Mouse (Mus musculus) hindbrain, embryonic 16.5 days (tissue): ENCODE measurements around the gene Wnt5a. TPM values are rescaled to one million over a fixed set of nuclear protein-coding genes. Genes with fewer than 3 reads are reported as not detected.
A peak's percentile ranks its signal among the peaks of the same experiment; 100 is the strongest.

Experiments used
- ATAC-seq: fragments of 200-750 bp; cut with Nextera tagmentation; 2 replicates; pipeline ENCODE4 v1.8.0; 2017; ENCODE audit warnings: moderate TSS enrichment, moderate library complexity
- H3K27ac ChIP-seq: fragments of 300-500 bp; sonication (generic); 2 replicates; pipeline ENCODE4 v1.5.1; 2014; ENCODE audit warnings: low read depth, mild to moderate bottlenecking, control low read depth, low read length, moderate library complexity
- H3K27me3 ChIP-seq: fragments of 300-500 bp; sonication (generic); replicated peaks from 2 replicates; pipeline ENCODE4 v1.6.1; 2014; ENCODE audit warnings: low read length; ENCODE audit not compliant: control insufficient read depth, insufficient read depth
- H3K36me3 ChIP-seq: fragments of 300-500 bp; sonication (generic); 2 replicates; pipeline ENCODE4 v1.6.1; 2014; ENCODE audit warnings: mild to moderate bottlenecking, low read length, moderate library complexity, mixed read lengths; ENCODE audit not compliant: control insufficient read depth, insufficient read depth
- H3K4me1 ChIP-seq: fragments of 300-500 bp; sonication (generic); 2 replicates; pipeline ENCODE4 v1.6.1; 2014; ENCODE audit warnings: low read depth, low read length; ENCODE audit not compliant: control insufficient read depth, insufficient read depth
- H3K4me2 ChIP-seq: fragments of 300-500 bp; sonication (generic); 2 replicates; pipeline ENCODE4 v1.6.1; 2014; ENCODE audit warnings: mild to moderate bottlenecking, low read length, control low read depth, moderate library complexity
- H3K4me3 ChIP-seq: fragments of 300-500 bp; sonication (generic); 2 replicates; pipeline ENCODE4 v1.5.1; 2014; ENCODE audit warnings: mild to moderate bottlenecking, low read length, control low read depth, moderate library complexity
- H3K9ac ChIP-seq: fragments of 300-500 bp; sonication (generic); 2 replicates; pipeline ENCODE4 v1.6.1; 2014; ENCODE audit warnings: low read depth, mild to moderate bottlenecking, control low read depth, low read length, moderate library complexity
- H3K9me3 ChIP-seq: fragments of 300-500 bp; sonication (generic); 2 replicates; pipeline ENCODE4 v1.6.1; 2014; ENCODE audit warnings: mild to moderate bottlenecking, low read length, moderate library complexity; ENCODE audit not compliant: control insufficient read depth
- WGBS: fragments of 180-500 bp; shearing (Covaris S2); extraction: QIAGEN DNeasy Blood & Tissue Kit; methylation state at CpG from one replicate; pipeline ENCODE4 v1.1.7; 2014; 5-methylcytosine and 5-hydroxymethylcytosine counted together
- polyA plus RNA-seq: library from polyadenylated mRNA; unstranded; fragments of >200 nt; fragmentation: Nextera tagmentation; extraction: Ambion mirVana; gene quantifications from 2 replicates; pipeline ENCODE4 v1.2.1, GENCODE M21; 2015

Wnt5a gene
- polyA plus RNA-seq, 1 experiment from 2014 or later, result 17.8 TPM

DNA sequence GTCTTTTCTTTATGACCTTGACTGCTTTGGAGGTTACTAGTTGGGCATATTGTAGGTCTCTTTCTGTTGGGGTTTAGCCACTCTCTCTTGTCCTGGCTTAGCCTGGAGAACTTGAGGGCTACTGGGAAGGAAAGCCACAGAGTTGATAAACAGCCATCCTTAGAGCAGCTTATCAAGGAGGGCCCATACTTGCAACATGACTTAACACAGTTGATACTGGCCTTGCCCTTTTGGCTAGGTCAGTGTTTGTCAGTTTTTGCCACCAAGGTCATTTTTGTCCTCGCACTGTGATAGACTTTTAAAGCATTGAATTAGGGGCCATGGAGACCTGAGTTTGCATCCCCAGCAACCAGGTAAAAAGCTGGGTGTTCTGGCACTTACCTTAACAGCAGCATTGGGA is 23.7 kb upstream of the Wnt5a start:
- H3K27me3 ChIP-seq, result no peaks in the 10 kb centered on the region
- no peak overlapping the region for H3K9ac ChIP-seq
- ATAC-seq, result no peak
- H3K4me1 ChIP-seq, result peaks cover under 1% of the 10 kb centered on the region; the same call in 1 of the 2 replicates
- H3K36me3 ChIP-seq, result no peaks in the 10 kb centered on the region
- H3K4me3 ChIP-seq, result no peak overlapping the region
- H3K9me3 ChIP-seq, result no peaks in the 10 kb centered on the region
- 78% methylated on average over 1 of the region's 1 CpGs for WGBS
- H3K4me2 ChIP-seq, result no peak overlapping the region
- H3K27ac ChIP-seq, result no peak overlapping the region

DNA sequence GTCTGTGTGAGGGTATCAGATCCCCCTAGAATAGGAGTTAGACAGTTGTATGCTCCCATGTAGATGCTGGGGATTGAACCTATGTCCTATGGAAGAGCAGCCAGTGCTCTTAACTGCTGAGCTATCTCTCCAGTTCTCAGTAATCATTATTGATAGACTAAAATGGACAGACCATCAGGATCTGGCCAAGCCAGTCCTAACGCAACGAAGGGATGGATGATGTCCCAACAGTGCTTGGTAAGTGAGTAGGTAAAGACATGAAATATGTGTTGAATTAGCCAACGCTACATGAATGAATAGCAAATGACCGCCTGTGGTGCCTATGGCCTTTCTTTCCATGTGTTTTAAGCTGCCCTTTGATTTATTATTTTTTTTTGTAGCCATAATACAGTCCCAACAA is 10.7 kb upstream of the Wnt5a start:
- H3K9me3 ChIP-seq, result no peaks in the 10 kb centered on the region
- no peak overlapping the region for H3K27ac ChIP-seq
- no peak overlapping the region for H3K4me3 ChIP-seq
- 87% methylated on average over 4 of the region's 4 CpGs for WGBS
- no peaks in the 10 kb centered on the region for H3K36me3 ChIP-seq
- H3K27me3 ChIP-seq, result no peaks in the 10 kb centered on the region
- no peaks in the 10 kb centered on the region for H3K4me1 ChIP-seq
- ATAC-seq, result no peak
- no peak overlapping the region for H3K4me2 ChIP-seq
- no peak overlapping the region for H3K9ac ChIP-seq

- ATAC-seq, result no peak
- Histone ChIP-seq H3K27ac (no peak overlapping the region), H3K4me3 (no peak overlapping the region), H3K9ac (no peak overlapping the region), H3K36me3 (no peaks in the 10 kb centered on the region), H3K9me3 (no peaks in the 10 kb centered on the region), H3K4me1 (no peaks in the 10 kb centered on the region), H3K4me2 (no peak overlapping the region), H3K27me3 (no peaks in the 10 kb centered on the region)
- 90% methylated on average over 5 of the region's 5 CpGs for WGBS
These were observed 10.3 kb upstream of the Wnt5a start for GRCm38 (mm10) chr14:28494273-28494672.

DNA sequence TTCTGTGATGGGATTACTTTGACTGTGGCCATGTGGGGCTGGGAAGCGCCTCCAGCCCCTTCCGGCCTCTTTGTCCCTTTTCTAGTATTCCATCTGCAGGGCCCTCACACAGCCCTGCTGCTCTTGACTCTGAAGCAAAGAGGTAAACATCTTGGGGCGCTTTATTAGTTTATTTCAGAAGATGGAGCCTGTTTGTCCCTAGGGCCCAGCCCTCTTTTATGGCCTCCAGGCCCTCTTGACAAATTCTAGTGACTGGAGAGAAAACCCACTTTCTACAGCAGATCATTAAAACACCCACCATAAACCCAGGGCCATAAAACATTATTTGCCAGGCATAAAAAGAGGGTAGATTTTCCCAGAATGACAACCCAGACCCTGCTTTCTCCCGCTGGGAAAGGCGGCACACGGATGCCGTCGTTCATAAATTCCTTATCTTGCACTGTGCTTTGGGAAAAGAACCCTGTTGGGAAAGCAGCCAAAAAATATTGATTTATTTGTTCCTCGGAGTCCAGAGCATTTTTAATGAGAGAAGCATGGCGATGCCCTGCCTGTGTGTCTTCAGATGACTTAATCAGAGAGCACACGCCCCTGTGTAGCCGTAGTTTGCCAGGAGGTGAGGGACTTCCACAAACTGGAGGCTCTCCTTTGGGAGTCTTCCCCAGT is 3.2 kb upstream of the Wnt5a start:
- Histone ChIP-seq H3K27ac (no peak overlapping the region), H3K9me3 (no peaks in the 10 kb centered on the region), H3K36me3 (no peaks in the 10 kb centered on the region), H3K27me3 (no peaks in the 10 kb centered on the region; the same call in 1 of the 2 replicates), H3K9ac (no peak overlapping the region), H3K4me1 (peaks cover 8% of the 10 kb centered on the region), H3K4me2 (no peak overlapping the region), H3K4me3 (no peak overlapping the region)
- WGBS, result 49% methylated on average over 12 of the region's 12 CpGs
- no peak for ATAC-seq

- no peak overlapping the region for H3K4me2 ChIP-seq
- ATAC-seq, result no peak
- H3K4me1 ChIP-seq, result peaks cover 15% of the 10 kb centered on the region
- no peaks in the 10 kb centered on the region; the same call in 1 of the 2 replicates for H3K27me3 ChIP-seq
- no peaks in the 10 kb centered on the region for H3K36me3 ChIP-seq
- 83% methylated on average over 2 of the region's 2 CpGs for WGBS
- H3K9ac ChIP-seq, result no peak overlapping the region
- H3K27ac ChIP-seq, result no peak overlapping the region
- no peak overlapping the region for H3K4me3 ChIP-seq
- H3K9me3 ChIP-seq, result no peaks in the 10 kb centered on the region
These were observed 1.3 kb upstream of the Wnt5a start for GRCm38 (mm10) chr14:28503276-28503675.

DNA sequence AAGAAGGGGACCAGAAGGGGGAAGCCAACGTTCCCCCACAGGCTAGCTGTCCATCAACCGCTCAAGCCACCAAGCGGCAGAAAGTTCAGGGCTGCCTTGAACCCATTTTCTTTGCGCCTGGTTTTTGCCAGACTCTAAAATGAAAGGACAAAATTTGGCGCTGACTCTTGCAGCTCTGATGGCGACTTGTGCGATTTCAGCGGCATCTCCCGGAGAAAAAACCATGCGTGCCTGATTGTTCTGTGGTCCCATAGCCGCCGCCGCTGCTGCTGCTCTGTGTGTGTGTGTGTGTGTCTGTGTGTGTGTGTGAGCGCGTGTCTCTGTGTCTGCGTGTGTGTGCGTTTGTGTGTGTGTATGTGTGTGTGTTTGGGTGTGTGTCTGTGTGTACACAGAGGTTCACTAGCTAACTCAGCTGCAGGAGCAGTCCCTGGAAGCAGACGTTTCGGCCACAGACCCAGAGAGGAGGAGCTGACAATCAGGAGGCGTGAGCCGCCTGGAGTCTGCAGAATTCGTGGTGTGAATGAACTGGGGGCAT is 568 bp downstream of the Wnt5a start:
- Histone ChIP-seq H3K27ac (peak overlapping the region; percentile 82), H3K9me3 (no peaks in the 10 kb centered on the region), H3K9ac (peak overlapping the region; percentile 77), H3K36me3 (no peaks in the 10 kb centered on the region), H3K4me2 (peak overlapping the region; percentile 69), H3K27me3 (no peaks in the 10 kb centered on the region; the same call in 1 of the 2 replicates), H3K4me1 (peaks cover 28% of the 10 kb centered on the region), H3K4me3 (peak overlapping the region; percentile 51)
- peak; percentile 66 for ATAC-seq
- WGBS, result under 1% methylated on average over 22 of the region's 22 CpGs

DNA sequence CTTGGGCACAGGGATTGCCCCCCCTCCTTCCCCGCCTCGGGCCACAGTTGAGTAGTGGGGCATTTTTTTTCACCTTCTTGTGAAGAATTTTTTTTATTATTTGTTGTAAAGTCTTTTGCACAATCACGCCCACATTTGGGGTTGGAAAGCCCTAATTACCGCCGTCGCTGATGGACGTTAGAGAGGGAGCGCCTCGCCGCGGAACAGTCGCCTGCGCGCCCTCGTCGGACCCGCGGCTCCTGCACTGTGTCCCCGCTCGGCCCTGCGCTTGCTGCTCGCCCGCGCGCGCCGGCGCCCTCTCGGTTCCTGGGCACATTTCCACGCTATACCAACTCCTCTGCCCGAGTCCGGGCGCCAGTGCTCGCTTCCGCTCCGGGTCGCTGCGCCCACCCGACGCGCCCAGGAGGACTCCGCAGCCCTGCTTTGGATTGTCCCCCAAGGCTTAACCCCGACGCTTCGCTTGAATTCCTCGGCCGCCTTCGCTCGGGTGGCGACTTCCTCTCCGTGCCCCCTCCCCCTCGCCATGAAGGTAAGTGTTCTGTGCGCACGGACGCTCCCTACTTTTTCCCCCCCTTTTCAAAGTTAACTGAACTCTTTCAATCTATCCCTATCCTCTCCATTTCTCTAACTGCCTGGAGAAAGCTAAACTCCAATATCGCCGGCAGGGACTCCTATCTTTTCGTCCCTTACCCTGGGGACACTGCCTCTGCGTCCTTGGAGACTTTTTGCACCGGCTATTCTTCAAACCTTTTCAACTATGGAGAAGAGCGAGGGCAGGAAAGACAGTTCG is 1.2 kb downstream of the Wnt5a start:
- H3K9ac ChIP-seq, result peak overlapping the region; percentile 77
- H3K27me3 ChIP-seq, result no peaks in the 10 kb centered on the region; the same call in 1 of the 2 replicates
- H3K4me1 ChIP-seq, result peaks cover 31% of the 10 kb centered on the region
- peak overlapping the region; percentile 69 for H3K4me2 ChIP-seq
- under 1% methylated on average over 62 of the region's 62 CpGs for WGBS
- H3K9me3 ChIP-seq, result no peaks in the 10 kb centered on the region
- ATAC-seq, result peak; percentile 49
- H3K27ac ChIP-seq, result peak overlapping the region; percentile 82
- no peaks in the 10 kb centered on the region for H3K36me3 ChIP-seq
- peak overlapping the region; percentile 51 for H3K4me3 ChIP-seq

DNA sequence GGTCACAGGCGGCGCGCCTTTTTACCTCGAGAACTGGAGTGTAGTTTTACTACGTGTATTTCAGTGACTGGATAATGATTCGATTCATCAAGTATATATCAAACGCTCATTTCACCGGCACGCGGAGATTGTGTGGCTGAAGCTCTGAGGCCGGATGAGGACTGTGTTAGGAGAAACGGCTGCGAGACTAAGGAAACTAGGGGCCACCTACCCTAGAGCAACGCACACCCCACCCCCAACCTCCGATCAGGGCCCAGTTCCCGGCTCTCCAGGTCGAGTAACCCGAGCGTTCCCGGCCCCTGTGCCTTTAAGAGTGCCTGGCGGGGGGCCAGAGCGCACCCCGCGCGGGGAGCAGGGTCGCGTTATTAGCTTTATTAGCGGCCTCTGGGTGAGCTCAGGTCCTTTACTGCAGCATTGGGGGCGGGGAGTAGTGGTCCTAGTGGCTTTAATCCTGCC is 1.9 kb downstream of the Wnt5a start:
- under 1% methylated on average over 29 of the region's 29 CpGs for WGBS
- H3K4me2 ChIP-seq, result peak overlapping the region; percentile 69
- H3K9me3 ChIP-seq, result no peaks in the 10 kb centered on the region
- H3K4me1 ChIP-seq, result peaks cover 34% of the 10 kb centered on the region
- H3K27me3 ChIP-seq, result no peaks in the 10 kb centered on the region; the same call in 1 of the 2 replicates
- peak overlapping the region; percentile 82 for H3K27ac ChIP-seq
- peak overlapping the region; percentile 51 for H3K4me3 ChIP-seq
- H3K36me3 ChIP-seq, result no peaks in the 10 kb centered on the region
- H3K9ac ChIP-seq, result peak overlapping the region; percentile 77
- peak; percentile 10 for ATAC-seq

DNA sequence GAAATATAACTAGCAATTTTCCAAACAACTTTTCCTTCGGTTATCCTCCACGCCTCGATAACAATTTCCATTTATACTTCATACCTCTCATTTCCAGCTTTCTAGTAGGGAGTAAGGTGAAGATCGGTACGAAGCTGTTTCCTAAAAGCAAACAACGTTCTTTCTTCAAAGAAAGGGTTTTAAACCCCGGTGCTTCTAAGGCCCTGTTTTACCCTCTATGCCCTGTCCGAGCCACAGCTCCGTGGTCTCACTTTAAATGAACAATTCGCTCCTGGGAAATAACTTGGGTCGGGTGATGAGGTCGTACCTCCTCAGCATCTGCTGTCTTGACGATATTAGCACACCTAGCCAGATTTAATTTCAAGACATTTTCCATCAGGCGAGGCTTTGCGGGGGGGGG is 2.5 kb downstream of the Wnt5a start:
- Histone ChIP-seq H3K27ac (peak overlapping the region; percentile 32; the same call in 1 of the 2 replicates), H3K4me3 (peak overlapping the region; percentile 51), H3K4me2 (peak overlapping the region; percentile 69), H3K4me1 (peaks cover 35% of the 10 kb centered on the region), H3K9me3 (no peaks in the 10 kb centered on the region), H3K27me3 (no peaks in the 10 kb centered on the region; the same call in 1 of the 2 replicates), H3K9ac (peak overlapping the region; percentile 49), H3K36me3 (no peaks in the 10 kb centered on the region)
- under 1% methylated on average over 15 of the region's 15 CpGs for WGBS
- ATAC-seq, result no peak
